In genomic region chr2:35133891-35134290, GRCm38 (mm10) we compare ENCODE assay signal across 19 mouse cellular contexts. TPM values are rescaled to one million over a fixed set of nuclear protein-coding genes. Genes with fewer than 3 reads are reported as not detected.
"Had no signal": no experiment of that assay in that cellular context is flagged by ENCODE, and none has a peak within 500 bp of the region (broad histone marks: within the 10 kb centered on the region; RNA-seq: fewer than 3 reads in every experiment).

No protein-coding gene starts in this region.

- H3K9ac ChIP-seq: liver, embryonic 12.5 days; liver, embryonic 14.5 days; midbrain, embryonic 13.5 days; midbrain, embryonic 15.5 days; neural tube, embryonic 13.5 days; neural tube, embryonic 15.5 days; stomach, embryonic 15.5 days had no signal

- H3K27me3 ChIP-seq: liver, embryonic 12.5 days; midbrain, embryonic 13.5 days; midbrain, embryonic 15.5 days; neural tube, embryonic 13.5 days; neural tube, embryonic 15.5 days; stomach, embryonic 15.5 days had no signal

- H3K9me3 ChIP-seq: liver, embryonic 12.5 days; midbrain, embryonic 10.5 days; midbrain, embryonic 13.5 days; midbrain, embryonic 15.5 days; neural tube, embryonic 13.5 days; neural tube, embryonic 15.5 days; stomach, embryonic 15.5 days had no signal

- H3K4me2 ChIP-seq: midbrain, embryonic 15.5 days; neural tube, embryonic 15.5 days had no signal

- H3K4me3 ChIP-seq: midbrain, embryonic 13.5 days; midbrain, embryonic 15.5 days; neural tube, embryonic 13.5 days; neural tube, embryonic 15.5 days; stomach, embryonic 15.5 days had no signal

- ATAC-seq: liver, embryonic 12.5 days; lung, postnatal 0 days; midbrain, embryonic 13.5 days; midbrain, embryonic 15.5 days had no signal

- DNase-seq: lung, adult 2 months; lung, postnatal 4 days; retina, postnatal 1 day; right cerebral cortex, adult 18-20 months; right cerebral cortex, postnatal 25 days; thymus, adult 2 months; thymus, postnatal 25 days; thymus, postnatal 4 days had no signal

- H3K27ac ChIP-seq: liver, embryonic 12.5 days; liver, embryonic 14.5 days; midbrain, embryonic 10.5 days; midbrain, embryonic 13.5 days; midbrain, embryonic 15.5 days; neural tube, embryonic 13.5 days; neural tube, embryonic 15.5 days; stomach, embryonic 15.5 days; stomach, postnatal 0 days had no signal

RNA-seq across cellular contexts. Expression of gene AI182371, which starts 32.5 kb away (rescaled TPM):
- polyA plus RNA-seq: neural tube, embryonic 11.5 days had no signal
